Mouse (Mus musculus): Measurements from ENCODE around the gene Ppp2r3d. TPM values are rescaled to one million over a fixed set of nuclear protein-coding genes. Genes with fewer than 3 reads are reported as not detected.

The Ppp2r3d gene
- polyA plus RNA-seq, 1 experiment from 2014 or later: 60.1 TPM

Other genes starting within 250 kb of the Ppp2r3d start
- gene 2010315B03Rik, start 164.2 kb downstream of the Ppp2r3d start, polyA plus RNA-seq (2014; fragmentation: Nextera tagmentation; extraction: Ambion mirVana): 3.5 and 4.8 TPM in 2 replicates
- gene Gm21836, start 16.9 kb upstream of the Ppp2r3d start, polyA plus RNA-seq (2014; fragmentation: Nextera tagmentation; extraction: Ambion mirVana): not detected in 2 replicates